Mouse (Mus musculus): ENCODE measurements around the gene AC124502.3.

DNA sequence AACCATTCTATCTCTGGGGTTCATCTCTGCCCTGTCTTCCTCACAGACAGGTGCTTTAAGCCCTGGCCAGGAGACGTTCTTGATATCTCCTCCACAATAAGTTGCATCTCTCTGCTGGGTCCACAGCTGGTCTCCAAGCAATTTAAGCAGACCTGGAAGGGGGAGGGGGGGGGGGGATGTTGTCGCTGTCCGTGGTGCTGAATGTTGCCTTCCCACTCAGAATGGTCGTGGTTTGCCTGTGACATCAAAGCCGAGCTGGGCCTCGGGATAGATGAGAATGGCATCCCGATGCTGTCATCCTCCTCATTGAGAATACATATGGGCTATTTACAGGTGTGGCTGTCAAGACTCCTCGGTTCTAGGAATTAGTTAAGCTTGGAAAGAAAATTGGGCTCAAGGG is 46.3 kb upstream of the AC124502.3 start:
- TF ChIP-seq CTCF (IDR thresholded peaks at IDR 0.05; ENCODE audit: low read depth, low read length), result no peak
- no peak for TF ChIP-seq POLR2A (IDR thresholded peaks at IDR 0.05; ENCODE audit: extremely low read depth, insufficient read depth, low read length)

All from liver, adult 2 months (tissue).